Mouse (Mus musculus): Measurements from ENCODE around the gene Gm48551. TPM values are rescaled to one million over a fixed set of nuclear protein-coding genes. Genes with fewer than 3 reads are reported as not detected.

Gene Gm48551
- 2.5 and 3.7 TPM in 2 replicates for total RNA-seq (2015; ENCODE audit: low replicate concordance)
- 1.3 TPM in 1 of 2 replicates, not detected in the other for total RNA-seq (2017; ENCODE audit: low replicate concordance)

DNA sequence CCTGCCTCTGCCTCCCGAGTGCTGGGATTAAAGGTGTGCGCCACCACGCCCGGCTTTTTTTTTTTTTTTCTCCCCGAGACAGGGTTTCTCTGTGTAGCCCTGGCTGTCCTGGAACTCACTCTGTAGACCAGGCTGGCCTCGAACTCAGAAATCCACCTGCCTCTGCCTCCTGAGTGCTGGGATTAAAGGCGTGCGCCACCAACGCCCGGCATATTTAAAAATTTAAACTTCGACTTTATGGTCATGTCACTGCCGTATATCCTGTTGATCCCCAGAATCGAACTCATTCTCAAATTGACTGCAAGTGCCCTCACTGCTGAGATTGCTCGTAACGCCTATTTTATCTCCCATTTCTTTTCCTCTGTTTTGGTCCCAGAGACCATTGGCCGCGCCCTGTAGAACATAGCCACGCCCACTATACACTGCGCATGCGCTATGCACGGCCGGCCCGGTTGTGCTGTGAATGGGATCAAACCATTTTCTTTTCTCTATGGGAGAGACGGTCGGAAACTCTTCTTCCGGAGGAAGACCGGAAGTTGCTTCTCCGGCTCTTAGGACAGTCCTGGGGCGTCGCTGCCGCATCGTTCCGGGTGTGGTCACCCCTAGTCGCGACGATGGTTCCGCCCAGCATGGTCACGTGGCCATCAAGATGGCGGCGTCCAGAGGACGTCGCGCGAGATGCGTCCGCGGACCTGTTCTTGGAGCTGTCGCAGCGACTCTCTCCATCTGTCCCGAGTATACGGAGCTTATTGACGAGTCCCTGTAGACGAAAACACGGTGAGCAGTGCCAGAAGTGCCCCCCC is at the start of gene Gm48551, which contains the start of gene Dohh:
Gene Gm48551, plus strand, starts transcription at position 665 of the 803 bp plus-strand sequence.
Gene Dohh, plus strand, starts transcription at position 627 of the 803 bp plus-strand sequence.
- ATAC-seq (replicated peaks; ENCODE audit: low FRiP score, poor library complexity, severe bottlenecking): peak; percentile 65

DNA sequence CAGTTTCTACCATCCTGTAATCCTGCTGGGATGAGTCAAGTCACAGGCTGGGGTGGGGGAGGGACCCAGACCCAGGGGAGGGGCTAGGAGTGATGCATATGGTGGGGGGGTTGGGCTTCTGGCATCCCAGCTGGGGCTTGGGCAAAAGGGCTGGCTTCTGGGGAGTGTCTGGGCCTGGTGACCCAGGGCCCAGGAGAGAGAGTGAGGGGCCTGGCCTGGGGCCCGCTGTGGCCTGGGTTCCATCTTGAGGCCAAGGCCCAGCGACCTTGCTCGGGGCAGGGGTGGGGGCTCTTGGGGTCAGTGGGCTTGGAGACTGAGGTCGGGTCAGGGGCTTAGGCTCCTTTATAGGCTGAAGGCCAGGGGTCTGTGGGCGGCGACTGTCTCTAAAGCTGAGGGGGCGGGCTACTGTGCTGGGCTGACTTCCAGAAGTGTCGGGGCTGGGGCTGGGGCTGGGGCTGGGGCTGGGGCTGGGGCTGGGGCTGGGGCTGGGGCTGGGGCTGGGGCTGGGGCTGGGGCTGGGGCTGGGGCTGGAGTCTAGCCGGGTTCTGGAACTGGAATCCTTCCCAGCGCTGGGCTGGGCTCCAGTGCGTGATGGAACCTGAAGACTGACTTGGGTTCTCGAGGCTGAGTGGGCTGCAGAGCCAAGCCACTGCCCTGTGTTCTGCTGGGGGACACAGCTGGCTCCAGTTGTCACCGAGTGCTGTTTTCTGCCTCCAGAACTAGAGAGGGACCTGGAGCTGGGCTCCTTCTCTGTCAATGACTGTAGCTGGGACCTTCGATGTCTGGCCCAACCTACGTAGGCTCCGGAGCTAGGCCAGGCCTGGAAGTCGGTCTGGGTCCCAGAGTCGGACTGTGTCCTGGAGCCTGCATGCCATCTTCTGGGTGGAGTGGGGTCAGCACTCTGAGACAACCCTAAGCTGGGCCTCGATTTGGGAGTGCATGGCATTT is 48.6 kb upstream of the Gm48551 start:
- ATAC-seq (replicated peaks; ENCODE audit: low FRiP score, poor library complexity, severe bottlenecking): no peak

- ATAC-seq (replicated peaks; ENCODE audit: low FRiP score, poor library complexity, severe bottlenecking): no peak
Measured at GRCm38 (mm10) chr10:81336558-81336957, 47.7 kb upstream of the Gm48551 start.

GRCm38 (mm10) chr10:81340551-81341332 is 43.5 kb upstream of the Gm48551 start:
- ATAC-seq (replicated peaks; ENCODE audit: low FRiP score, poor library complexity, severe bottlenecking): no peak

DNA sequence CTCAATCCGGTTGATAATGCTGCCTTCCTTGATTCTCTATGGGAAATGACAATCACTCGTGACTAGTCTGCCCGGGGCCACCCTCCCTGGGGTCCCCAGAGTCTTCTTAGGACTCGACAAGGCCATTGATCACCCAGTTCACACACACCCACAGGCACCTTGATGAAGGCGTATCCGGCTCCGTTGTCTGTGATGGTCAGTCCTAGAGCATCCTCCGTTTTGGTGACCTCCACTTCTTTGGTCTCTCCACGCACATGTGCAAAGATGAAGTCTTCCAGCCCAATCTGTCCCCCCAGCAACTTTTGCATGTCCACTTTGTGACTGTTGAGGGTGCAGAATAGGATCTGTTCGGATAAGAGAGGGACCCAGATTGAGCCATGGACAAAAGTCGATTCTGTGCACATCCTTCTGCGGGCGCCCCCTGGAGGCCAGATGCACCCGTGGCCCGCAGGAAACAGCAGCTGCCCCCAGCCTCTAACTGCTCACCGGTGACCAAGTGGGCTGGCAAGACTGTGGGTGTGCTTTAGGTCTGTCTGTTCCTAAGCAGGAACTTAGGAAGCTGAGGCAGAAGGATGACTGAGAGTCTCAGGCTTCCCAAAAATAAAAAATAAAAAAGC is 42.8 kb upstream of the Gm48551 start:
- peak; percentile 56 for ATAC-seq (replicated peaks; ENCODE audit: low FRiP score, poor library complexity, severe bottlenecking)

- no peak for ATAC-seq (replicated peaks; ENCODE audit: low FRiP score, poor library complexity, severe bottlenecking)
Measured at GRCm38 (mm10) chr10:81342686-81343505, 41.4 kb upstream of the Gm48551 start, which contains the start of gene Gipc3. TSS of gene Gipc3 (minus strand) at chr10:81343266.

DNA sequence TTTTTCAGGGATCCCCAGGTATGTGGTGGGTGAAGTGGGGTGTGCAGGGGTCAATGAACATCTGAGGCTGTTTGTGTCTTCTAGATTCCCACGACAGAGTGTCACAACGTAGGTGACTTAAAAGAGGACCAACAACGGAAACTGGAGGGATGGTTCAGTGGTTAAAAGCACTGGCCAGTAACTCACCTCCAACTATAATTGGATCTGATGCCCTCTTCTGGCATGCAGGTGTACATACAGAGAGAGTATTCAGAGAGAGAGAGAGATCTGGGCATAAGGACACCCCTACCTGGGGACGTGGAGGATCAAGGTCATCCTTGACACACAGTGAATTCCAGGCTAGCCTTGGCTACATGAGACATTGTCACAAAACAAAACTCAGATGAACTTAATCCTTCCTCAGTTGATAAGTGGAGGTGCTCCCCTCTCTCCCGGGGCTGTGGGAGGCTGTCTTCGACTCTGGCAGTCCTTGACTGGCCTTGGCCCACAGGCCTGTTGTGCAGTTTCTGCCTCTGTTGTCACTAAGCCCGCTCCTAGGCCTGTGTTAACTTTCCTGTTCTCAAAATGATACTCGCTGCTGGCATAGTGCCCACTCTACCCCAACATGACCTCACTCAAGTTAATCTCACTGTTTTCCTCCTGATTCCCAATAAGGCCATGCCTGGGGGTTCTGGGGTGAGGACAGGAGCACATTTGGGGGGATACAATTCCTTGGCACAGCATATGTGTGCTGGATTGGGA is 39.7 kb upstream of the Gm48551 start:
- ATAC-seq (replicated peaks; ENCODE audit: low FRiP score, poor library complexity, severe bottlenecking): no peak

DNA sequence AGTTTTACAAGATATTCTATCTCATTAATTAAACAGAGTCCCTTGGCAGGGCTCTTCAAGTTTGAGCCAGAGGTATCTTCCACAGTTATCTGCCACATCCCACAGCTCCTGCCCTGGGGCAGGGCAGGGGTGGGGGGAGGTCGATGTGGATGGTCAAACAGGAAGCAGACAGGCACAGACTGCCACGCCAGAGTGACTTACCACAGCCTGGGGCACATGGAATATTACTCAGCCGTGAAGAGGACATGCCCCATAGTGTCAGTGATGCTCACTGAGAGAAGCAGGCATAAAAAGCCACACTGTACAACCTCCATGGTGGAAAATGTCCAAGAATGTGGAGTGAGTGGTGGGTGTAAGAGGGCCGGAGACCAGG is 39.1 kb upstream of the Gm48551 start:
- ATAC-seq (replicated peaks; ENCODE audit: low FRiP score, poor library complexity, severe bottlenecking): no peak

DNA sequence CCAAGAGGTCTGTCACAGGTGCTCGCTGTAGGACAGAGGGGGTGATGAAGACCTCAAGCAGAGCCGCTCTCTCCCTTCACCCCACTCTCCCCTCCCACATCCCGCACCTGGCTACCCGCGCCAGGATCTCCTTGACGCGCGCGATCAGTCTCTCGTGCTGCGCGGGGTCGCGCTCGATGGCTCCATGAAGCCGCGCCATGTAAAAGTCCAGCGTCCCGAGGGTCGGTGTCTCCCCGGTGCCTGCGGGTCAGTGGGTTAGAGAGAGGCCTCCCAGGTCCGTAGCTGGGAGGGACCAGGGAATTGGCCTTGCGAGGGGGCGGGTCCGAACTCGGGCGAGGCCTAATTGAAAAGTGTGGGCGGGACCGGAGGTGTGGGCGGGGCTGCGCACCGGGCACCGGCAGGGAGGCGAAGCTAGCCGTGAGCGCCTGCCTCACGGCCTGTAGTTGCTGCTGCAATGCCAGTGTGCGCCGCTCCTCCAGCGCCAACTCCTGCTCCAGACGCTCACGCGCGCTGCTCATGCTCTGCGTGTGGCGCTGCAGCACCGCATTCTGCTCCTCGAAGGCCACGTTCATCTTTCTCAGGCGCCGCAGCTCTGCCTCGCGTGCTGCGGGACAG is 37.7 kb upstream of the Gm48551 start:
- peak; percentile 59 for ATAC-seq (replicated peaks; ENCODE audit: low FRiP score, poor library complexity, severe bottlenecking)

- peak; percentile 60 for ATAC-seq (replicated peaks; ENCODE audit: low FRiP score, poor library complexity, severe bottlenecking)
Measured at GRCm38 (mm10) chr10:81349146-81349545, 35.1 kb upstream of the Gm48551 start.

GRCm38 (mm10) chr10:81349961-81350350 is 34.3 kb upstream of the Gm48551 start:
- no peak for ATAC-seq (replicated peaks; ENCODE audit: low FRiP score, poor library complexity, severe bottlenecking)

DNA sequence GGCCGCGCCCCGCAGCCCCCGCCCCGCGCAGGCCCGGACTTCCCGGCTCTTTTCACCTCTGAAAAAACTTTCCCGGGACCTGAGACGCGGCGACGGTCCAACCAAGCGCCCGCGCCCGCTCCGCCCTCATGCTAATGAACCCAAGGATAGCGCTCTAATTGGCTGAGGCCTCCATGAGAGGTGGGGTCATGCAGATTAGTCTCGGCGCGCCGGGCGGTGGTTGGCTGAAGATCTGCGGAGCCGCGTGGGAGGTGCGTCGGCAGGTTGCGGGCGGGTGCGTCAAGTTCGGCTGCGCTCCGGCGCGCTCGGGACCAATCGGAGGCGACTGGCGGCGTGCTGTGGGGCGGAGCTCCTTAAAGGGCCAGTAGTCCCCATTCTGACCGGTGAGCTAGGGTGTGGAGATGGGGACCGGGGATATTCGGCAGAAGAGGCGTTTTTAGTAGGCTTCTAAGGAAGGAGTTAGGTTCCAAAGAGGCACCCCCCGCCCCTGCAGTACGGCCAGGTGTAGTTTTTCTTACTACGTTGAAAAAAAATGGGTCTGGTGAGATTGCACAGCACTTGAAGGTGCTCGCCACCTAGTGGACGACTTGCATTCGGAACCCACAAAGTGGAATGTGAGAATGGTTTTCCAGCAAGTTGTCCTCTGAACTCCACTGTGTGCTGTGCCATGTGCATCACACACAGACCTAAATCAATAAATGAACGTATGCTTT is 33.8 kb upstream of the Gm48551 start, which contains the start of gene Hmg20b:
Gene Hmg20b, minus strand, starts transcription at position 130 of the 713 bp plus-strand sequence.
- peak; percentile 80 for ATAC-seq (replicated peaks; ENCODE audit: low FRiP score, poor library complexity, severe bottlenecking)

GRCm38 (mm10) chr10:81351678-81352291 is 32.5 kb upstream of the Gm48551 start:
- ATAC-seq (replicated peaks; ENCODE audit: low FRiP score, poor library complexity, severe bottlenecking): peak; percentile 48

GRCm38 (mm10) chr10:81354738-81355477 is 29.4 kb upstream of the Gm48551 start:
- no peak for ATAC-seq (replicated peaks; ENCODE audit: low FRiP score, poor library complexity, severe bottlenecking)

- ATAC-seq (replicated peaks; ENCODE audit: low FRiP score, poor library complexity, severe bottlenecking): no peak
Measured at GRCm38 (mm10) chr10:81355533-81355932, 28.7 kb upstream of the Gm48551 start.

Data from erythroblast, adult 5-6 weeks (primary cell).